Mouse (Mus musculus): ENCODE results near the gene A330070K13Rik. TPM values are rescaled to one million over a fixed set of nuclear protein-coding genes. Genes with fewer than 3 reads are reported as not detected.

The A330070K13Rik gene
- polyA plus RNA-seq, 1 experiment from 2014 or later, result not detected

GRCm38 (mm10) chr5:130386418-130386817 lies 2.0 kb upstream of the A330070K13Rik start:
- Histone ChIP-seq H3K27me3 (ENCODE audit: control insufficient read depth, insufficient read depth, low read length) (no peaks in the 10 kb centered on the region), H3K4me1 (ENCODE audit: control insufficient read depth, insufficient read depth, low read length) (0 out of 2 replicates have a peak, but pooled peaks cover 7% of the 10 kb centered on the region), H3K27ac (replicated peaks; ENCODE audit: low read depth, low read length) (no peak overlapping the region), H3K4me2 (ENCODE audit: low read depth, severe bottlenecking) (no peak overlapping the region), H3K9me3 (ENCODE audit: control insufficient read depth, low read length) (no peaks in the 10 kb centered on the region), H3K9ac (ENCODE audit: low read length) (no peak overlapping the region), H3K4me3 (ENCODE audit: low read depth, low read length) (no peak overlapping the region), H3K36me3 (ENCODE audit: control insufficient read depth, insufficient read depth, low read length) (no peaks in the 10 kb centered on the region)
- ATAC-seq (ENCODE audit: insufficient number of reproducible peaks, low FRiP score, low TSS enrichment, low read depth) (no peak), DNase-seq (ENCODE audit: low spot score) (no peak)
- 69% methylated on average over 7 of the region's 7 CpGs for WGBS

- DNase-seq (ENCODE audit: low spot score) (no peak), ATAC-seq (ENCODE audit: insufficient number of reproducible peaks, low FRiP score, low TSS enrichment, low read depth) (no peak)
- Histone ChIP-seq H3K36me3 (ENCODE audit: control insufficient read depth, insufficient read depth, low read length) (no peaks in the 10 kb centered on the region), H3K27ac (replicated peaks; ENCODE audit: low read depth, low read length) (no peak overlapping the region), H3K4me3 (ENCODE audit: low read depth, low read length) (no peak overlapping the region), H3K4me2 (ENCODE audit: low read depth, severe bottlenecking) (no peak overlapping the region), H3K4me1 (ENCODE audit: control insufficient read depth, insufficient read depth, low read length) (no peaks in the 10 kb centered on the region), H3K27me3 (ENCODE audit: control insufficient read depth, insufficient read depth, low read length) (no peaks in the 10 kb centered on the region), H3K9ac (ENCODE audit: low read length) (no peak overlapping the region), H3K9me3 (ENCODE audit: control insufficient read depth, low read length) (no peaks in the 10 kb centered on the region)
- WGBS, result 82% methylated on average over 3 of the region's 3 CpGs
These were observed 9.0 kb downstream of the A330070K13Rik start for GRCm38 (mm10) chr5:130375411-130375810.

DNA sequence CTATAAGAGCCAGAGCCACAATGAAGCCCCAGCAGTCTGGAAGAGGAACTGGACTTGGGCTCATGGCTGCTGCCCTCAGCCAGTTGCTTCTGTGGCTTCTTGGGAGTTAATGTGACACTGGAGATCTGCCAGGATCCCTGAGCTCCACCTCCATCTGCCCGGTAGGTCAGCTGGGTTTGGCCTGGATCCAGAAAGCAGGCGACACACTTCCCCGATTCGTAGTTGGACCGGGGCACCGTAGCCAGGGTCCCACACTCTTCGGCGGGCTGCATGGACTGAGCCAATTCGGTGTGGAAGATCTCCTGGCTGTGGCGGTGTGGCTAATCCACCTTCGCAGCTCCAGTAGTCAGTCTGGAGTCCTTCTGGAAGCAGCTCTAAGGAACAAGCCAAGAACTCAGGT lies 15.2 kb downstream of the A330070K13Rik start, which contains the start of gene Caln1:
Caln1 (plus strand) TSS at position 219 of the 400 bp plus-strand sequence.
- H3K27me3 ChIP-seq (ENCODE audit: control insufficient read depth, insufficient read depth, low read length), result no peaks in the 10 kb centered on the region
- no peak within 1 kb of the TSS for H3K4me3 ChIP-seq (ENCODE audit: low read depth, low read length)
- WGBS, result 91% methylated on average over 11 of the region's 11 CpGs
- ATAC-seq (ENCODE audit: insufficient number of reproducible peaks, low FRiP score, low TSS enrichment, low read depth) (no peak), DNase-seq (ENCODE audit: low spot score) (no peak)
- no peaks in the 10 kb centered on the region for H3K36me3 ChIP-seq (ENCODE audit: control insufficient read depth, insufficient read depth, low read length)
- no peak within 1 kb of the TSS for H3K4me2 ChIP-seq (ENCODE audit: low read depth, severe bottlenecking)
- H3K9me3 ChIP-seq (ENCODE audit: control insufficient read depth, low read length), result no peaks in the 10 kb centered on the region
- H3K27ac ChIP-seq (replicated peaks; ENCODE audit: low read depth, low read length), result no peak within 1 kb of the TSS
- no peaks in the 10 kb centered on the region for H3K4me1 ChIP-seq (ENCODE audit: control insufficient read depth, insufficient read depth, low read length)
- no peak within 1 kb of the TSS for H3K9ac ChIP-seq (ENCODE audit: low read length)

DNA sequence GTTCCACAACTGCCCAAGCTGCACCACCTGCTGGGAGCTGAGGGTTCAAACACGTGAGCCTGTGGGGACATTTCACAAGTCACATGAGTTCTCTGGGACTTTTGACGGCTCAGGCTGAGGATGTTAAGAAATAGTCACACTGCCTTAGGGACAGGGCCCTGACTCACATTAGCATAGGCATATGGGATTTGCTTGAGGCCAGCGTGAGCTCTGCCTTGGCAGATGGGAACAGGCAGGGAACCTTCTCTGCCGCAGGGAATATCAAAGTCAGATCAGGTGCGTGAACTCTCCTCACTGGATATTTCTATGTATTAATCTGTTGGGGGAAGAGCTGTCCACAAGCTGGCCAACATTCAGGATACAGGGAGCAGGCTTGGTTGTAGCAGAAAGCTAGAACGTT lies 16.2 kb downstream of the A330070K13Rik start:
- H3K4me1 ChIP-seq (ENCODE audit: control insufficient read depth, insufficient read depth, low read length), result no peaks in the 10 kb centered on the region
- H3K4me3 ChIP-seq (ENCODE audit: low read depth, low read length), result no peak overlapping the region
- no peaks in the 10 kb centered on the region for H3K36me3 ChIP-seq (ENCODE audit: control insufficient read depth, insufficient read depth, low read length)
- H3K9ac ChIP-seq (ENCODE audit: low read length), result no peak overlapping the region
- H3K27ac ChIP-seq (replicated peaks; ENCODE audit: low read depth, low read length), result no peak overlapping the region
- no peaks in the 10 kb centered on the region for H3K27me3 ChIP-seq (ENCODE audit: control insufficient read depth, insufficient read depth, low read length)
- ATAC-seq (ENCODE audit: insufficient number of reproducible peaks, low FRiP score, low TSS enrichment, low read depth) (no peak), DNase-seq (ENCODE audit: low spot score) (no peak)
- H3K9me3 ChIP-seq (ENCODE audit: control insufficient read depth, low read length), result no peaks in the 10 kb centered on the region
- WGBS, result 77% methylated on average over 6 of the region's 6 CpGs
- H3K4me2 ChIP-seq (ENCODE audit: low read depth, severe bottlenecking), result no peak overlapping the region

- Histone ChIP-seq H3K4me3 (ENCODE audit: low read depth, low read length) (no peak overlapping the region), H3K9ac (ENCODE audit: low read length) (no peak overlapping the region), H3K4me1 (ENCODE audit: control insufficient read depth, insufficient read depth, low read length) (no peaks in the 10 kb centered on the region), H3K36me3 (ENCODE audit: control insufficient read depth, insufficient read depth, low read length) (no peaks in the 10 kb centered on the region), H3K27ac (replicated peaks; ENCODE audit: low read depth, low read length) (no peak overlapping the region), H3K27me3 (ENCODE audit: control insufficient read depth, insufficient read depth, low read length) (no peaks in the 10 kb centered on the region), H3K9me3 (ENCODE audit: control insufficient read depth, low read length) (no peaks in the 10 kb centered on the region), H3K4me2 (ENCODE audit: low read depth, severe bottlenecking) (no peak overlapping the region)
- no peak for ATAC-seq (ENCODE audit: insufficient number of reproducible peaks, low FRiP score, low TSS enrichment, low read depth)
- DNase-seq (ENCODE audit: low spot score), result peak; percentile 74
- 48% methylated on average over 3 of the region's 3 CpGs for WGBS
These were observed 20.7 kb downstream of the A330070K13Rik start for GRCm38 (mm10) chr5:130363773-130364172.

GRCm38 (mm10) chr5:130363111-130363510 lies 21.3 kb downstream of the A330070K13Rik start:
- no peak overlapping the region for H3K27ac ChIP-seq (replicated peaks; ENCODE audit: low read depth, low read length)
- DNase-seq (ENCODE audit: low spot score) (no peak), ATAC-seq (ENCODE audit: insufficient number of reproducible peaks, low FRiP score, low TSS enrichment, low read depth) (no peak)
- H3K4me2 ChIP-seq (ENCODE audit: low read depth, severe bottlenecking), result no peak overlapping the region
- H3K27me3 ChIP-seq (ENCODE audit: control insufficient read depth, insufficient read depth, low read length), result no peaks in the 10 kb centered on the region
- H3K9ac ChIP-seq (ENCODE audit: low read length), result no peak overlapping the region
- H3K9me3 ChIP-seq (ENCODE audit: control insufficient read depth, low read length), result no peaks in the 10 kb centered on the region
- H3K4me3 ChIP-seq (ENCODE audit: low read depth, low read length), result no peak overlapping the region
- H3K4me1 ChIP-seq (ENCODE audit: control insufficient read depth, insufficient read depth, low read length), result no peaks in the 10 kb centered on the region
- no peaks in the 10 kb centered on the region for H3K36me3 ChIP-seq (ENCODE audit: control insufficient read depth, insufficient read depth, low read length)
- 68% methylated on average over 4 of the region's 4 CpGs for WGBS

- Histone ChIP-seq H3K27ac (replicated peaks; ENCODE audit: low read depth, low read length) (no peak overlapping the region), H3K4me3 (ENCODE audit: low read depth, low read length) (no peak overlapping the region), H3K4me1 (ENCODE audit: control insufficient read depth, insufficient read depth, low read length) (no peaks in the 10 kb centered on the region), H3K9ac (ENCODE audit: low read length) (no peak overlapping the region), H3K27me3 (ENCODE audit: control insufficient read depth, insufficient read depth, low read length) (no peaks in the 10 kb centered on the region), H3K4me2 (ENCODE audit: low read depth, severe bottlenecking) (no peak overlapping the region), H3K9me3 (ENCODE audit: control insufficient read depth, low read length) (no peaks in the 10 kb centered on the region), H3K36me3 (ENCODE audit: control insufficient read depth, insufficient read depth, low read length) (no peaks in the 10 kb centered on the region)
- ATAC-seq (ENCODE audit: insufficient number of reproducible peaks, low FRiP score, low TSS enrichment, low read depth) (no peak), DNase-seq (ENCODE audit: low spot score) (no peak)
- 63% methylated on average over 7 of the region's 7 CpGs for WGBS
These were observed 29.2 kb downstream of the A330070K13Rik start for GRCm38 (mm10) chr5:130355223-130355622.

- H3K4me2 ChIP-seq (ENCODE audit: low read depth, severe bottlenecking), result no peak overlapping the region
- peaks cover 2% of the 10 kb centered on the region; the same call in 1 of the 2 replicates for H3K9me3 ChIP-seq (ENCODE audit: control insufficient read depth, low read length)
- no peak overlapping the region for H3K9ac ChIP-seq (ENCODE audit: low read length)
- H3K36me3 ChIP-seq (ENCODE audit: control insufficient read depth, insufficient read depth, low read length), result peaks cover 5% of the 10 kb centered on the region
- WGBS, result 87% methylated on average over 2 of the region's 2 CpGs
- H3K27me3 ChIP-seq (ENCODE audit: control insufficient read depth, insufficient read depth, low read length), result no peaks in the 10 kb centered on the region
- DNase-seq (ENCODE audit: low spot score) (no peak), ATAC-seq (ENCODE audit: insufficient number of reproducible peaks, low FRiP score, low TSS enrichment, low read depth) (no peak)
- no peak overlapping the region for H3K27ac ChIP-seq (replicated peaks; ENCODE audit: low read depth, low read length)
- no peaks in the 10 kb centered on the region for H3K4me1 ChIP-seq (ENCODE audit: control insufficient read depth, insufficient read depth, low read length)
- no peak overlapping the region for H3K4me3 ChIP-seq (ENCODE audit: low read depth, low read length)
These were observed 38.6 kb downstream of the A330070K13Rik start for GRCm38 (mm10) chr5:130345871-130346270.

GRCm38 (mm10) chr5:130344999-130345398 lies 39.4 kb downstream of the A330070K13Rik start:
- no peak overlapping the region for H3K4me3 ChIP-seq (ENCODE audit: low read depth, low read length)
- H3K27ac ChIP-seq (replicated peaks; ENCODE audit: low read depth, low read length), result no peak overlapping the region
- H3K27me3 ChIP-seq (ENCODE audit: control insufficient read depth, insufficient read depth, low read length), result no peaks in the 10 kb centered on the region
- no peak overlapping the region for H3K9ac ChIP-seq (ENCODE audit: low read length)
- no peaks in the 10 kb centered on the region for H3K4me1 ChIP-seq (ENCODE audit: control insufficient read depth, insufficient read depth, low read length)
- WGBS, result 93% methylated on average over 7 of the region's 7 CpGs
- no peak overlapping the region for H3K4me2 ChIP-seq (ENCODE audit: low read depth, severe bottlenecking)
- peaks cover 2% of the 10 kb centered on the region; the same call in 1 of the 2 replicates for H3K9me3 ChIP-seq (ENCODE audit: control insufficient read depth, low read length)
- no peak for DNase-seq (ENCODE audit: low spot score)
- ATAC-seq (ENCODE audit: insufficient number of reproducible peaks, low FRiP score, low TSS enrichment, low read depth), result no peak
- peaks cover 8% of the 10 kb centered on the region for H3K36me3 ChIP-seq (ENCODE audit: control insufficient read depth, insufficient read depth, low read length)
